Mouse (Mus musculus) adrenal gland, postnatal 4 days (tissue): Measurements from ENCODE around the gene Olfr39. TPM values are rescaled to one million over a fixed set of nuclear protein-coding genes. Genes with fewer than 3 reads are reported as not detected.
"Not testable (repeated sequence)": the region's sequence is repeated elsewhere in the genome, so short reads cannot be mapped to it uniquely, and the experiment has no call there.

Source experiments
- DNase-seq, 2 experiments: peaks; one replicate each; pipeline ENCODE4 v3.0.0; 2021 to 2022; ENCODE audit warnings: low spot score in 2 of 2, mixed read lengths in 2 of 2
- long read RNA-seq, 2 experiments: library from polyadenylated mRNA; stranded (forward); transcript quantifications; one replicate each; pipeline ENCODE4 v2.0.0; 2021
- total RNA-seq, 2 experiments: library from RNA; stranded (reverse); gene quantifications; 2 replicates each; pipeline ENCODE4 v1.2.3; 2021

Olfr39 gene
- not detected for total RNA-seq
- long read RNA-seq, experiment 1 = 0 reads
- long read RNA-seq, experiment 2 = 0 reads

- no peak for DNase-seq
Observed at GRCm38 (mm10) chr9:20282051-20282450, at the start of gene Olfr39. Olfr39 (plus strand) TSS chr9:20282351.

- no peak for DNase-seq
Observed at GRCm38 (mm10) chr9:20236819-20237218, 45.3 kb upstream of the Olfr39 start, which contains the start of gene Olfr872. Olfr872 (plus strand) TSS chr9:20237119.

- no peak for DNase-seq
Observed at GRCm38 (mm10) chr9:20237378-20237777, 44.8 kb upstream of the Olfr39 start.

GRCm38 (mm10) chr9:20295562-20295961 lies 13.4 kb downstream of the Olfr39 start:
- DNase-seq = not testable (repeated sequence)

- DNase-seq = no peak
Observed at GRCm38 (mm10) chr9:20298232-20298631, 16.1 kb downstream of the Olfr39 start, which contains the start of gene Olfr873. Olfr873 (plus strand) TSS chr9:20298532.

GRCm38 (mm10) chr9:20335994-20336393 lies 53.8 kb downstream of the Olfr39 start, which contains the start of gene Olfr18:
Olfr18 (minus strand) TSS chr9:20336094.
- no peak for DNase-seq

Other genes with a start within 250 kb of the Olfr39 start
- gene Olfr867, start 224.8 kb upstream of the Olfr39 start, total RNA-seq = not detected
- gene Olfr868, start 183.7 kb upstream of the Olfr39 start, total RNA-seq = not detected
- gene Olfr869, start 153.3 kb upstream of the Olfr39 start, total RNA-seq = not detected
- not detected for gene Olfr870, start 108.3 kb upstream of the Olfr39 start, total RNA-seq
- not detected for gene Olfr871, start 70.1 kb upstream of the Olfr39 start, total RNA-seq
- not detected for gene Olfr872, start 45.2 kb upstream of the Olfr39 start, total RNA-seq
- gene Olfr873, start 16.2 kb downstream of the Olfr39 start, total RNA-seq = not detected
- under 1 TPM in 1 of 2 experiments, not detected in 1; 0.25 TPM for gene Olfr18, start 53.7 kb downstream of the Olfr39 start, total RNA-seq
- gene Zfp560, start 102.8 kb downstream of the Olfr39 start, total RNA-seq = 10 to 100 TPM; 14.6 to 15.1 TPM
- gene Zfp26, start 177.8 kb downstream of the Olfr39 start, total RNA-seq = 10 to 100 TPM; 39.4 to 41.6 TPM
- gene Zfp426, start 210.4 kb downstream of the Olfr39 start, total RNA-seq = 10 to 100 TPM; 28.6 TPM
- 10 to 100 TPM; 60.4 to 65.1 TPM for gene Zfp266, start 239.1 kb downstream of the Olfr39 start, total RNA-seq